7 mouse cellular contexts compared by ENCODE assay signal in the genomic region with DNA sequence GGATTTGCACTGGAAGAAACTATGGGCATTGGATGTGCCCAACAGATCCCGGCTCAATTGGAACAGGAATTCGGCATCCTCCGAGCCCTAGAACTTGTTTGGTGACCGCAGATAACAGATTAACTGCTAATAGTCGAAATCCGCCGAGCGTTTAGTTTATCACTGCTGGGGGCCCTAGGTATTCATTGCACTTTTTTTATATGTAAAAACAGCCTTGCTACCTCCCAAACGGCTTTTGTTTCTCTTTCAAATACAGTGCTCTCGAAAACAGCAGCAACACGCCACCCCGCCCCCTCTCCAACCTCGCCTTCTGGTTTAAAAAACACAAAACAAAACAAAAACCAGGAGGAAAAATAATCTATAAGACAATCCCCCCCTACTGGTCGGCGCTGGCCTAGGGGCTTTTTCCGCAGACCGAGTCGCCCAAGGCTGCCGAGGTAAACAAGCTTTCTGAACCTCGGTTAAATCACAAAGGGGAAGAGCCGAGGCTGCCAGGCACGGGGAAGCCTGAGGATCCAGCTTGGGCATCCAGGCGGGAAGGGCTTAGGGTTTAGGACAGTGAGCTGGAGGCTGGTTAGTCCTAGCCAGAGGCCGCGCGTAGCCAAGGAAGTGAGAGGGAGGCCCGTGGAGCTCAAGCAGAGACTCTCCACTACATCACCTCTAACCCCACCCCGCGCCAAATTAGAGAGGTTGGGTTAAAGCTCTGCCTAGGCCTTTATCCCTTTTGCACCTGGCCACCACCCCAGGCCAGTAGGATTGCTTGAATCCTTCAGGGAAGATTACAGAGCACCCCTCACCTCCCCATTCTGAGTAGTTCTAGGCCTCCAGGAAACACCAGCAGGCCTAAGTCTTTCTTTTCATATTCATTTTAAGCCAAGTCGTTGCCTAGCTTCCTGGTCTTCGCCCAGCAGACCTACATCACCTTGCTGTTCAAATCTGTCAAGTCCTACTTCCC. TPM values are rescaled to one million over a fixed set of nuclear protein-coding genes. Genes with fewer than 3 reads are reported as not detected.
A peak's percentile ranks its signal among the peaks of the same experiment; 100 is the strongest.
DNase-seq lines count a peak whose midpoint lies in the region; ATAC-seq lines count a peak whose summit lies in the region.

No protein-coding gene starts in this region.

- H3K27me3 ChIP-seq in midbrain, embryonic 10.5 days (ENCODE audit: low read depth, poor library complexity, severe bottlenecking), result peaks cover 99% of the 10 kb centered on the region
- H3K27me3 ChIP-seq in midbrain, embryonic 15.5 days (replicated peaks), result peaks cover 42% of the 10 kb centered on the region
- peaks cover 92% of the 10 kb centered on the region for H3K27me3 ChIP-seq in limb, embryonic 12.5 days
- no peaks in the 10 kb centered on the region; the same call in none of the 2 replicates for H3K27me3 ChIP-seq in splenic B cell, adult 2 months (ENCODE audit: control insufficient read depth, insufficient read depth, low read length, poor library complexity, severe bottlenecking)

- 0 out of 2 replicates have a peak overlapping the region, but pooled peaks have one; percentile 4 for H3K4me3 ChIP-seq in midbrain, embryonic 10.5 days
- H3K4me3 ChIP-seq in midbrain, embryonic 15.5 days, result no peak overlapping the region
- H3K4me3 ChIP-seq in limb, embryonic 12.5 days (replicated peaks), result no peak overlapping the region

- peaks cover 82% of the 10 kb centered on the region for H3K4me1 ChIP-seq in midbrain, embryonic 10.5 days
- H3K4me1 ChIP-seq in midbrain, embryonic 15.5 days, result peaks cover 41% of the 10 kb centered on the region
- H3K4me1 ChIP-seq in limb, embryonic 12.5 days (replicated peaks), result peaks cover 67% of the 10 kb centered on the region

- peak; percentile 47 for DNase-seq in midbrain, embryonic 10.5 days (ENCODE audit: low spot score)
- DNase-seq in embryo, embryonic 10.5 days (ENCODE audit: low spot score), result peak; percentile 49
- peak; percentile 58 for DNase-seq in splenic B cell, adult 2 months (ENCODE audit: low read depth, low spot score)
- DNase-seq in ovary, postnatal 10 days (ENCODE audit: low spot score), result no peak
- DNase-seq in cerebellum, adult 9-10 months, result no peak

- peak overlapping the region; percentile 38; the same call in 1 of the 2 replicates for H3K27ac ChIP-seq in midbrain, embryonic 10.5 days (replicated peaks)
- no peak overlapping the region for H3K27ac ChIP-seq in midbrain, embryonic 15.5 days
- H3K27ac ChIP-seq in limb, embryonic 12.5 days, result peak overlapping the region; percentile 56; the same call in 1 of the 2 replicates

- H3K36me3 ChIP-seq in midbrain, embryonic 10.5 days, result no peaks in the 10 kb centered on the region
- no peaks in the 10 kb centered on the region for H3K36me3 ChIP-seq in midbrain, embryonic 15.5 days (replicated peaks)
- no peaks in the 10 kb centered on the region for H3K36me3 ChIP-seq in limb, embryonic 12.5 days
- no peaks in the 10 kb centered on the region for H3K36me3 ChIP-seq in splenic B cell, adult 2 months (ENCODE audit: control insufficient read depth, insufficient read depth, low read length, poor library complexity, severe bottlenecking)

- ATAC-seq in midbrain, embryonic 15.5 days (replicated peaks), result no peak
- ATAC-seq in limb, embryonic 12.5 days (ENCODE audit: insufficient number of reproducible peaks, insufficient read depth, low FRiP score, low TSS enrichment, low read depth), result no peak

- H3K9ac ChIP-seq in midbrain, embryonic 15.5 days, result no peak overlapping the region
- H3K9ac ChIP-seq in limb, embryonic 12.5 days (replicated peaks), result no peak overlapping the region

- no peaks in the 10 kb centered on the region for H3K9me3 ChIP-seq in midbrain, embryonic 10.5 days (replicated peaks)
- H3K9me3 ChIP-seq in midbrain, embryonic 15.5 days, result no peaks in the 10 kb centered on the region
- H3K9me3 ChIP-seq in limb, embryonic 12.5 days, result no peaks in the 10 kb centered on the region

- WGBS in midbrain, embryonic 10.5 days, result 5% methylated on average over 31 of the region's 31 CpGs
- WGBS in midbrain, embryonic 15.5 days, result 12% methylated on average over 31 of the region's 31 CpGs
- 8% methylated on average over 31 of the region's 31 CpGs for WGBS in limb, embryonic 12.5 days

- no peak overlapping the region for H3K4me2 ChIP-seq in midbrain, embryonic 15.5 days
- peak overlapping the region; percentile 24 for H3K4me2 ChIP-seq in limb, embryonic 12.5 days

RNA-seq across cellular contexts. Expression of gene Bcor, which starts 6.7 kb away (rescaled TPM):
- polyA plus RNA-seq in midbrain, embryonic 10.5 days (2016; fragmentation: Nextera tagmentation; extraction: Ambion mirVana), result 17.9 and 22.4 TPM in 2 replicates
- 18.4 and 18.8 TPM in 2 replicates for polyA plus RNA-seq in midbrain, embryonic 15.5 days (2015; fragmentation: Nextera tagmentation; extraction: Ambion mirVana)
- polyA plus RNA-seq in limb, embryonic 12.5 days (2016; fragmentation: Nextera tagmentation; extraction: Ambion mirVana), result 25.6 and 30.5 TPM in 2 replicates

Comparison
In these comparisons a context has a peak if more than half of its experiments do, and no peak if none do; other contexts are left out.
1. DNase-seq: peak in midbrain, embryonic 10.5 days (single experiment), embryo, embryonic 10.5 days (single experiment) and splenic B cell, adult 2 months (single experiment); none in ovary, postnatal 10 days (single experiment) and cerebellum, adult 9-10 months (single experiment).